Mouse (Mus musculus): ENCODE data around the gene D6Ertd527e. TPM values are rescaled to one million over a fixed set of nuclear protein-coding genes. Genes with fewer than 3 reads are reported as not detected.

D6Ertd527e gene
- polyA plus RNA-seq, 1 experiment from 2014 or later, result 0.20 TPM

DNA sequence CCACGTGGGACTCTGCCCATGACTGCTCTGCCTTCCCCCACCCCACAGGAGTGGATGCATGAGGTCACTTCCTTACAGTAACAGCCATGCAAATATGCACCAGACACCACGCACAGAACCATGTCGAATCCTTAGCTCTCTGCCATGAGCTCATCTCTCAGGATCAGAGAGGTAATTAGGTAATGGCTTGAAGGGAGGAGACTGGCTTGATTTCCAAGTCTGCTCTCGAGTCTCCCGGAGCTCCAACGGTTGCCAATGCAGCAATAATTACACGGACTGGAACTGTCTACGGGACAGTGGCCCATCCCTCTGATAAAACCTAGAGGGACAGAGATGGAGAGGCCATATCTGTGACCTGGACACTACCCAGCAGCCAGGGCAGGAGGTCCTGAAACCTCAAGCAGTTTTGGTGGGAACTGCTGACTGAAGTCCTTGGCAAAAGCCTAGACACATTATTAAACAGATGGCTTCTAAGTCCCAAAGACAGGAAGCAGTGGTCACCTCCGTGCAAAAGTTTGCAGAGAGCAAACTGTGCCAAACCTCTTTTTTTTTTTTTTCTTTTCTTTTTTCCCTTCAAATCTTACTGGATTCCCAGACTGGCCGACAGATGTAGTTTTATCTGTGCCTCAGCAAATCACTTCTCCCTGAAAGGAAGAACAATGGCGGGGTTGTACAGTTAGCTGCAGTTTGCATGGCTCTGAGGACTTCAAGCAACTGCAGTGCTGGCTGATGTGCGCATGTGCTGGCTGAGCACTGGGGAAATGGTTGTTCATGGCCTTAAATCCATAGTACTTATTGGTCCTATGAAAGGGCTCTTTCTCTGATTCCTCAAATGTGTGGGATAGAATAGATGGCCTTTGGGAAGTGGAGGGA, 57.1 kb downstream of the D6Ertd527e start:
- 89% methylated on average over 12 of the region's 12 CpGs for WGBS

More for the DNA sequence above, 57.1 kb downstream of the D6Ertd527e start:
- no peaks in the 10 kb centered on the region for H3K9me3 ChIP-seq (replicated peaks)
- no peak overlapping the region for H3K4me3 ChIP-seq
- H3K27me3 ChIP-seq (ENCODE audit: low read depth, poor library complexity, severe bottlenecking), result no peaks in the 10 kb centered on the region
- no peak overlapping the region for H3K27ac ChIP-seq (replicated peaks)
- DNase-seq (ENCODE audit: low spot score), result no peak
- 0 out of 2 replicates have a peak, but pooled peaks cover 3% of the 10 kb centered on the region for H3K4me1 ChIP-seq
- no peaks in the 10 kb centered on the region for H3K36me3 ChIP-seq

Other genes with a start within 250 kb of the D6Ertd527e start
- gene Nfu1, start 95.5 kb upstream of the D6Ertd527e start, polyA plus RNA-seq (2016; fragmentation: Nextera tagmentation; extraction: Ambion mirVana), result 88.3 and 93.9 TPM in 2 replicates
- gene Gfpt1, start 61.9 kb upstream of the D6Ertd527e start, polyA plus RNA-seq (2016; fragmentation: Nextera tagmentation; extraction: Ambion mirVana), result 11.5 and 13.3 TPM in 2 replicates
- gene Antxr1, start 231.1 kb downstream of the D6Ertd527e start, polyA plus RNA-seq (2016; fragmentation: Nextera tagmentation; extraction: Ambion mirVana), result 3.6 and 4.1 TPM in 2 replicates
- gene Gkn1, start 246.2 kb downstream of the D6Ertd527e start, polyA plus RNA-seq (2016; fragmentation: Nextera tagmentation; extraction: Ambion mirVana), result not detected in 2 replicates